Mouse (Mus musculus) heart, embryonic 16.5 days (tissue): Measurements from ENCODE around the gene Hist1h2ag. TPM values are rescaled to one million over a fixed set of nuclear protein-coding genes. Genes with fewer than 3 reads are reported as not detected.
"Not testable (repeated sequence)": the region's sequence is repeated elsewhere in the genome, so short reads cannot be mapped to it uniquely, and the experiment has no call there.

Experiments
- ATAC-seq: fragments of 200-750 bp; cut with Nextera tagmentation; replicated peaks from 2 replicates; pipeline ENCODE4 v1.8.0; 2017; ENCODE audit warnings: moderate number of reproducible peaks; ENCODE audit not compliant: insufficient read depth, low FRiP score; ENCODE audit errors: extremely low read depth
- H3K27ac ChIP-seq: fragments of 300-500 bp; sonication (generic); 2 replicates; pipeline ENCODE4 v1.5.1; 2014; ENCODE audit warnings: mild to moderate bottlenecking, low read length, control low read depth, moderate library complexity
- H3K27me3 ChIP-seq: fragments of 300-500 bp; sonication (generic); 2 replicates; pipeline ENCODE4 v1.6.1; 2014; ENCODE audit warnings: low read length, mixed read lengths; ENCODE audit not compliant: control insufficient read depth, insufficient read depth
- H3K36me3 ChIP-seq: fragments of 300-500 bp; sonication (generic); 2 replicates; pipeline ENCODE4 v1.6.1; 2014; ENCODE audit not compliant: control insufficient read depth, insufficient read depth
- H3K4me1 ChIP-seq: fragments of 300-500 bp; sonication (generic); 2 replicates; pipeline ENCODE4 v1.6.1; 2014; ENCODE audit warnings: low read length, mixed read lengths; ENCODE audit not compliant: control insufficient read depth, insufficient read depth
- H3K4me2 ChIP-seq: fragments of 300-500 bp; sonication (generic); 2 replicates; pipeline ENCODE4 v1.6.1; 2014; ENCODE audit warnings: low read depth, mild to moderate bottlenecking, control low read depth, low read length
- H3K4me3 ChIP-seq: fragments of 300-500 bp; sonication (generic); 2 replicates; pipeline ENCODE4 v1.5.1; 2014; ENCODE audit warnings: mild to moderate bottlenecking, control low read depth, low read length
- H3K9ac ChIP-seq: fragments of 300-500 bp; sonication (generic); 2 replicates; pipeline ENCODE4 v1.6.1; 2014; ENCODE audit warnings: low read length, control low read depth
- H3K9me3 ChIP-seq: fragments of 300-500 bp; sonication (generic); replicated peaks from 2 replicates; pipeline ENCODE4 v1.6.1; 2016; ENCODE audit warnings: low read length; ENCODE audit not compliant: control insufficient read depth
- WGBS: fragments of 180-500 bp; shearing (Covaris S2); extraction: QIAGEN DNeasy Blood & Tissue Kit; methylation state at CpG from one replicate; pipeline ENCODE4 v1.1.7; 2014; 5-methylcytosine and 5-hydroxymethylcytosine counted together
- polyA plus RNA-seq: library from polyadenylated mRNA; unstranded; fragments of >200 nt; fragmentation: Nextera tagmentation; extraction: Ambion mirVana; gene quantifications from 2 replicates; pipeline ENCODE4 v1.2.1, GENCODE M21; 2015

Gene Hist1h2ag
- polyA plus RNA-seq, 1 experiment from 2014 or later, result 22.0 TPM

GRCm38 (mm10) chr13:22039364-22039763, 3.4 kb downstream of the Hist1h2ag start:
- no peak overlapping the region for H3K4me3 ChIP-seq
- peak overlapping the region; percentile 62; the same call in 1 of the 2 replicates for H3K4me2 ChIP-seq

DNA sequence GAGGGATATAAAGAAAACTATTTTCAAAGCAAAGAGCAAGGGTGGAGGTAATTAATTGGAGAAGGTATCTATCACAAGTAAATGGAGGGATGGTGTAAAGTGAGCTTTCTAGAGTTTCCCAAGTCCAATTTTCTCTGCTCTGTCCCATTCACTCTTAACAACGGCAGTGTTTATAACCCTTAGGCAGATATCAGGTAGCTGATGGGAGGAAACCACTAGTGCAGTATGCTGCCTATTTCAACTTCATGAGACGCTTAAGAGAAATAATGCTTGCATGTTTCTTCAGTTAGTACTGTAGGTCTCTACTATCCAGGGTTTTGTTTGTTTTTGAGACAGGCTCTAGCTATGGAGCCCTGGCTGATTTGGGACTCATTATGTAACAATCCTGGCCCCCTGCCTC, 5.3 kb downstream of the Hist1h2ag start:
- no peak overlapping the region for H3K4me3 ChIP-seq
- H3K36me3 ChIP-seq, result no peaks in the 10 kb centered on the region
- H3K4me2 ChIP-seq, result no peak overlapping the region
- no peaks in the 10 kb centered on the region for H3K9me3 ChIP-seq
- H3K27me3 ChIP-seq, result no peaks in the 10 kb centered on the region
- 72% methylated on average over 2 of the region's 2 CpGs for WGBS
- no peak overlapping the region for H3K9ac ChIP-seq
- H3K4me1 ChIP-seq, result peaks cover 25% of the 10 kb centered on the region
- ATAC-seq, result no peak
- no peak overlapping the region for H3K27ac ChIP-seq

More at GRCm38 (mm10) chr13:22039364-22039763, 3.4 kb downstream of the Hist1h2ag start:
- H3K9ac ChIP-seq, result no peak overlapping the region
- no peaks in the 10 kb centered on the region for H3K9me3 ChIP-seq
- H3K27ac ChIP-seq, result no peak overlapping the region
- peaks cover 31% of the 10 kb centered on the region for H3K4me1 ChIP-seq
- no peaks in the 10 kb centered on the region for H3K27me3 ChIP-seq
- WGBS, result 73% methylated on average over 5 of the region's 5 CpGs
- no peak for ATAC-seq
- H3K36me3 ChIP-seq, result no peaks in the 10 kb centered on the region

GRCm38 (mm10) chr13:22036986-22037385, 5.8 kb downstream of the Hist1h2ag start:
- Histone ChIP-seq H3K27ac (peak overlapping the region; percentile 48), H3K4me3 (peak overlapping the region; percentile 38; the same call in 1 of the 2 replicates), H3K9me3 (no peaks in the 10 kb centered on the region), H3K27me3 (no peaks in the 10 kb centered on the region), H3K4me2 (peak overlapping the region; percentile 58), H3K36me3 (no peaks in the 10 kb centered on the region), H3K4me1 (peaks cover 21% of the 10 kb centered on the region), H3K9ac (peak overlapping the region; percentile 43)
- no peak for ATAC-seq
- 70% methylated on average over 3 of the region's 3 CpGs for WGBS

GRCm38 (mm10) chr13:22036149-22036956, 6.4 kb downstream of the Hist1h2ag start:
- 4% methylated on average over 17 of the region's 23 CpGs for WGBS
- peak overlapping the region; percentile 38 for H3K4me3 ChIP-seq
- peak overlapping the region; percentile 48 for H3K27ac ChIP-seq
- H3K9me3 ChIP-seq, result no peaks in the 10 kb centered on the region
- ATAC-seq, result peak; percentile 16
- H3K36me3 ChIP-seq, result no peaks in the 10 kb centered on the region
- peaks cover 19% of the 10 kb centered on the region for H3K4me1 ChIP-seq
- peak overlapping the region; percentile 43 for H3K9ac ChIP-seq
- H3K4me2 ChIP-seq, result peak overlapping the region; percentile 58
- no peaks in the 10 kb centered on the region for H3K27me3 ChIP-seq

DNA sequence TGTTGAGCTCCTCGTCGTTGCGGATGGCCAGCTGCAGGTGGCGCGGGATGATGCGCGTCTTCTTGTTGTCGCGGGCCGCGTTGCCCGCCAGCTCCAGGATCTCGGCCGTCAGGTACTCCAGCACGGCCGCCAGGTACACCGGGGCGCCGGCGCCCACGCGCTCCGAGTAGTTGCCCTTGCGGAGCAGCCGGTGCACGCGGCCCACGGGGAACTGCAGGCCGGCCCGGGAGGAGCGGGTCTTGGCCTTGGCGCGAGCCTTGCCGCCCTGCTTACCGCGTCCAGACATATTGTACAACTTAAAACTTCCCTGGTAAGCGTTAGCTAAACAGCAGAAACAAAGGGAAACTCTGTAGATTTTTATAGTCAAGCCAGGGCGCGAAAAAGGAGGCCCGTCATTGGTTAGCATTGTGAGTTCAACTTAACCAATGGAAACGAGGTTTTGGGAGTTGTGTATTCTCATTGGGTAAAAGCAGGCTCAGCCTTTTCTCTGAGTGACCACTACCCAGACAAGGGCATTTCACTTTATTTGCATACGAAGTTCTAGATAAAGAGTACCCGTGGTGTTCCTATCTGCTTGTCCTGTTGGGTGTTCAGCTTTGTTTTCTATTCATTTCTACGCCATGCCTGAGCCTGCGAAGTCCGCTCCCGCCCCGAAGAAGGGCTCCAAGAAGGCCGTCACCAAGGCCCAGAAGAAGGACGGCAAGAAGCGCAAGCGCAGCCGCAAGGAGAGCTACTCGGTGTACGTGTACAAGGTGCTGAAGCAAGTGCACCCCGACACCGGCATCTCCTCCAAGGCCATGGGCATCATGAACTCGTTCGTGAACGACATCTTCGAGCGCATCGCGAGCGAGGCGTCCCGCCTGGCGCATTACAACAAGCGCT, 7.2 kb downstream of the Hist1h2ag start, which contains the start of the genes Hist1h2ah and Hist1h2bk:
Hist1h2ah (minus strand) TSS at position 302 of the 882 bp plus-strand sequence.
Hist1h2bk (plus strand) TSS at position 604 of the 882 bp plus-strand sequence.
- peak within 1 kb of the TSS; percentile 75 for H3K9ac ChIP-seq
- ATAC-seq, result peak; percentile 96
- not testable (repeated sequence) for H3K9me3 ChIP-seq, H3K36me3 ChIP-seq, H3K27me3 ChIP-seq
- H3K4me3 ChIP-seq, result peak within 1 kb of the TSS; percentile 56
- peaks cover 19% of the 10 kb centered on the region for H3K4me1 ChIP-seq
- WGBS, result under 1% methylated on average over 21 of the region's 69 CpGs
- peak within 1 kb of the TSS; percentile 79 for H3K27ac ChIP-seq
- peak within 1 kb of the TSS; percentile 69 for H3K4me2 ChIP-seq

GRCm38 (mm10) chr13:22034443-22035266, 8.1 kb downstream of the Hist1h2ag start:
- Histone ChIP-seq H3K9ac (peak overlapping the region; percentile 75), H3K4me2 (peak overlapping the region; percentile 66), H3K4me3 (peak overlapping the region; percentile 51), H3K36me3 (no peaks in the 10 kb centered on the region), H3K27ac (peak overlapping the region; percentile 79), H3K9me3 (no peaks in the 10 kb centered on the region), H3K4me1 (peaks cover 11% of the 10 kb centered on the region), H3K27me3 (no peaks in the 10 kb centered on the region)
- under 1% methylated on average over 13 of the region's 14 CpGs for WGBS
- no peak for ATAC-seq

DNA sequence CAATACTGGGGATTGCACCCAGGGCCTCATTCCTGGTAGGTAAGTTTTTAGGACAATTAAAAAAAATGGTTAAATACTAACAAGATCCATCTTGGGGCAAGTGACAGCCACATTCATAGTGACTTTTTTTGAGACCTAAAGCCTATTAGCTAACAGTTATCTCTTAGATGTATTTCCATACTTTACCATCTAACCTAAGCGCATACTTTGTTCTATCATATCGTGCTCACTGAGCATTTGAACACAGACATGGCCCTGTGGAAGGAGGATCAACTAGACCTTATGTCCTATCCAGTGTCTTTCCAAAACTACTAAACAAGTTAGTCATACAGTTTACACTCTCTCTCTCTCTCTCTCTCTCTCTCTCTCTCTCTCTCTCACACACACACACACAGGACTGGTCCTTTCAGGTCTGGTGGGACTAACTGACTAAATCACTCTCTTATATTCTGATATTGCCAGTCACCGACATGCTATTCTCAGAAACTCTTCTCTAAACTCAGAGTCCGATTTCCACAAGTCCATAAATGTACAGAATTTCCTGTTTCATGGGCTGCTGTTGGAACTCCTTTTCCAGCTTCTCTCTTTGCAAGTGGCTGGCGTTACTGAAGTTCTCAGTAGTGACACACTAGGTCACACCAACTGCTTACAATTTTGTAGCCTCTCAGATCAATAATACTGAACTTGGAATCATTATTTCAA, 8.9 kb downstream of the Hist1h2ag start:
- WGBS, result 44% methylated on average over 5 of the region's 5 CpGs
- Histone ChIP-seq H3K27ac (0 out of 2 replicates have a peak overlapping the region, but pooled peaks have one; percentile 31), H3K4me3 (peak overlapping the region; percentile 51), H3K27me3 (no peaks in the 10 kb centered on the region), H3K9ac (peak overlapping the region; percentile 75), H3K4me1 (peaks cover 11% of the 10 kb centered on the region), H3K4me2 (peak overlapping the region; percentile 66), H3K9me3 (no peaks in the 10 kb centered on the region), H3K36me3 (no peaks in the 10 kb centered on the region)
- no peak for ATAC-seq

DNA sequence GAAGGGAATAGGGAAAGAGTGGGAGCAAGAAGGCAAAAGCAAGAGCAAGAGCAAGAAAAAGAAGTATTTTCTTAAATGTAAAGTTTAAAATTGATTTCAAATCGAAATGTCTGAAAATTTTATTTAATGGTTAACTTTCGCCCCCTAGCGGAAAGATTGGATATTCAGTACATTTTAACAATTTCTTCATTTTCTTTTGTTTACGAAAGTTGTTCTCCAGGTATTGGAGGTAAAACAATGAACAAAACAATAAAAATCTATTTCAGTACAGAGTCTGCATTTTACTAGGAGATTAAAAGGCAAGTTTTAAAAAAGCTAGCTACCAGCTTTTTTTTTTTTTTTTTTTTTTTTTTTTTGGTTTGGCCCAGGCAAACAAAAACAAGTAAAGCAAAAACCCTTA, 12.3 kb downstream of the Hist1h2ag start:
- no peaks in the 10 kb centered on the region for H3K9me3 ChIP-seq
- peaks cover 5% of the 10 kb centered on the region for H3K4me1 ChIP-seq
- H3K36me3 ChIP-seq, result no peaks in the 10 kb centered on the region
- H3K9ac ChIP-seq, result no peak overlapping the region
- WGBS, result 15% methylated on average over 4 of the region's 4 CpGs
- no peak overlapping the region for H3K4me2 ChIP-seq
- H3K27me3 ChIP-seq, result no peaks in the 10 kb centered on the region
- ATAC-seq, result no peak
- H3K4me3 ChIP-seq, result no peak overlapping the region
- no peak overlapping the region for H3K27ac ChIP-seq
